Mouse (Mus musculus) left cerebral cortex, postnatal 25 days (tissue): ENCODE measurements around the gene Atxn7. TPM values are rescaled to one million over a fixed set of nuclear protein-coding genes. Genes with fewer than 3 reads are reported as not detected.

Source experiments
- DNase-seq, 2 experiments: peaks; one replicate each; pipeline ENCODE4 v3.0.0; 2022; ENCODE audit warnings: low spot score in 2 of 2, mixed read lengths in 1 of 2
- intact Hi-C: fragments of 180-260 bp; cut with DNase I; formaldehyde crosslinking; loops from one replicate; pipeline ENCODE4 v1.15.1; 2025
- total RNA-seq, 2 experiments: library from RNA; stranded (reverse); gene quantifications; 2 replicates each; pipeline ENCODE4 v1.2.3; 2021

Gene Atxn7
- total RNA-seq, 2 experiments from 2014 or later, result 23.3 to 25.1 TPM

GRCm38 (mm10) chr14:13971644-13972234 lies 10.5 kb downstream of the Atxn7 start:
- no peak for DNase-seq
- intact Hi-C loops, result no loop called here

GRCm38 (mm10) chr14:13977498-13977897 lies 16.3 kb downstream of the Atxn7 start:
- no peak for DNase-seq
- intact Hi-C loops, result no loop called here

GRCm38 (mm10) chr14:13981286-13981685 lies 20.0 kb downstream of the Atxn7 start:
- DNase-seq, result peak in 1 of 2 experiments; percentile 44

GRCm38 (mm10) chr14:13982174-13982573 lies 20.9 kb downstream of the Atxn7 start:
- DNase-seq, result no peak
- intact Hi-C loops, result no loop called here

More at GRCm38 (mm10) chr14:13981286-13981685, 20.0 kb downstream of the Atxn7 start:
- intact Hi-C loops, result no loop called here

- intact Hi-C loops, result no loop called here
- DNase-seq, result no peak
These were observed 27.2 kb downstream of the Atxn7 start for GRCm38 (mm10) chr14:13988397-13988796.

GRCm38 (mm10) chr14:13990741-13991140 lies 29.5 kb downstream of the Atxn7 start:
- DNase-seq, result no peak
- intact Hi-C loops, result no loop called here

- intact Hi-C loops, result no loop called here
- no peak for DNase-seq
These were observed 34.2 kb downstream of the Atxn7 start for GRCm38 (mm10) chr14:13995206-13996097.

GRCm38 (mm10) chr14:14002771-14003170 lies 41.5 kb downstream of the Atxn7 start:
- intact Hi-C loops, result no loop called here
- no peak for DNase-seq

- DNase-seq, result no peak
- intact Hi-C loops, result loop anchor here (5.0 kb wide), 1 partner anchor 88 kb away; no protein-coding TSS in a partner anchor
These were observed 48.5 kb downstream of the Atxn7 start for GRCm38 (mm10) chr14:14009712-14010111.

- intact Hi-C loops, result loop anchor here (1.0 to 5.0 kb wide), 2 partner anchors 52 to 85 kb away; no protein-coding TSS in a partner anchor
- DNase-seq, result peak; percentile 83 to 90
These were observed 51.4 kb downstream of the Atxn7 start for GRCm38 (mm10) chr14:14012383-14013251.

- intact Hi-C loops, result loop anchor here (5.0 kb wide), 1 partner anchor 84 kb away; no protein-coding TSS in a partner anchor
- peak in 1 of 2 experiments; percentile 46 for DNase-seq
These were observed 52.0 kb downstream of the Atxn7 start for GRCm38 (mm10) chr14:14013252-14013711.

- no peak for DNase-seq
- intact Hi-C loops, result loop anchor here (5.0 kb wide), 1 partner anchor 82 kb away; no protein-coding TSS in a partner anchor
These were observed 53.6 kb downstream of the Atxn7 start for GRCm38 (mm10) chr14:14014636-14015375.

- no peak for DNase-seq
- intact Hi-C loops, result no loop called here
These were observed 58.1 kb downstream of the Atxn7 start for GRCm38 (mm10) chr14:14019155-14019894.

GRCm38 (mm10) chr14:14021244-14021643 lies 60.0 kb downstream of the Atxn7 start:
- intact Hi-C loops, result no loop called here
- DNase-seq, result no peak

- intact Hi-C loops, result no loop called here
- DNase-seq, result no peak
These were observed 64.6 kb downstream of the Atxn7 start for GRCm38 (mm10) chr14:14025870-14026269.

GRCm38 (mm10) chr14:14030621-14031020 lies 69.4 kb downstream of the Atxn7 start:
- DNase-seq, result no peak
- intact Hi-C loops, result no loop called here

GRCm38 (mm10) chr14:14032842-14033241 lies 71.6 kb downstream of the Atxn7 start:
- intact Hi-C loops, result no loop called here
- DNase-seq, result peak in 1 of 2 experiments; percentile 55

GRCm38 (mm10) chr14:14036352-14036751 lies 75.1 kb downstream of the Atxn7 start:
- intact Hi-C loops, result no loop called here
- no peak for DNase-seq
